Mouse (Mus musculus) heart, adult 18-20 months (tissue): Measurements from ENCODE around the gene Top1. TPM values are rescaled to one million over a fixed set of nuclear protein-coding genes. Genes with fewer than 3 reads are reported as not detected.
A peak's percentile ranks its signal among the peaks of the same experiment; 100 is the strongest.
"Not testable (repeated sequence)": the region's sequence is repeated elsewhere in the genome, so short reads cannot be mapped to it uniquely, and the experiment has no call there.

Source experiments
- DNase-seq, 2 experiments: peaks; one replicate each; pipeline ENCODE4 v3.0.0; 2021 to 2022; ENCODE audit warnings: mixed read lengths in 1 of 2
- total RNA-seq, 2 experiments: library from RNA; stranded (reverse); gene quantifications; 2 replicates each; pipeline ENCODE4 v1.2.3; 2021

Top1 gene
- total RNA-seq, 2 experiments from 2014 or later: 39.9 to 42.8 TPM

- DNase-seq: no peak
Measured at GRCm38 (mm10) chr2:160630872-160631597, 14.7 kb upstream of the Top1 start.

GRCm38 (mm10) chr2:160639911-160640717, 5.6 kb upstream of the Top1 start:
- DNase-seq: no peak

GRCm38 (mm10) chr2:160641176-160641575, 4.5 kb upstream of the Top1 start:
- DNase-seq: no peak

- DNase-seq: peak; percentile 58 to 80
Measured at GRCm38 (mm10) chr2:160646144-160646844, 606 bp downstream of the Top1 start.

- no peak for DNase-seq
Measured at GRCm38 (mm10) chr2:160646845-160647178, 1.1 kb downstream of the Top1 start.

- DNase-seq: no peak
Measured at GRCm38 (mm10) chr2:160648097-160648496, 2.4 kb downstream of the Top1 start.

- no peak for DNase-seq
Measured at GRCm38 (mm10) chr2:160649072-160649471, 3.4 kb downstream of the Top1 start.

GRCm38 (mm10) chr2:160651165-160651564, 5.5 kb downstream of the Top1 start:
- no peak for DNase-seq

- DNase-seq: no peak
Measured at GRCm38 (mm10) chr2:160653218-160653617, 7.5 kb downstream of the Top1 start.

GRCm38 (mm10) chr2:160655561-160655960, 9.9 kb downstream of the Top1 start:
- DNase-seq: no peak

- DNase-seq: no peak
Measured at GRCm38 (mm10) chr2:160656234-160656633, 10.5 kb downstream of the Top1 start.

- DNase-seq: no peak
Measured at GRCm38 (mm10) chr2:160657801-160658442, 12.2 kb downstream of the Top1 start.

GRCm38 (mm10) chr2:160658811-160659210, 13.1 kb downstream of the Top1 start:
- DNase-seq: no peak

GRCm38 (mm10) chr2:160664421-160664820, 18.7 kb downstream of the Top1 start:
- no peak for DNase-seq

GRCm38 (mm10) chr2:160664986-160665385, 19.3 kb downstream of the Top1 start:
- DNase-seq: not testable (repeated sequence)

- no peak for DNase-seq
Measured at GRCm38 (mm10) chr2:160667259-160667658, 21.6 kb downstream of the Top1 start.

GRCm38 (mm10) chr2:160700271-160700670, 54.6 kb downstream of the Top1 start:
- peak; percentile 72 to 88 for DNase-seq

- no peak for DNase-seq
Measured at GRCm38 (mm10) chr2:160701603-160702002, 55.9 kb downstream of the Top1 start.

- DNase-seq: no peak
Measured at GRCm38 (mm10) chr2:160702824-160703223, 57.1 kb downstream of the Top1 start.

GRCm38 (mm10) chr2:160707673-160708072, 62.0 kb downstream of the Top1 start:
- no peak for DNase-seq

GRCm38 (mm10) chr2:160715463-160716030, 69.9 kb downstream of the Top1 start:
- no peak for DNase-seq

GRCm38 (mm10) chr2:160717269-160717668, 71.6 kb downstream of the Top1 start:
- DNase-seq: peak in 1 of 2 experiments; percentile 71
